ENCODE assay signal across 7 mouse cellular contexts in the genomic region with DNA sequence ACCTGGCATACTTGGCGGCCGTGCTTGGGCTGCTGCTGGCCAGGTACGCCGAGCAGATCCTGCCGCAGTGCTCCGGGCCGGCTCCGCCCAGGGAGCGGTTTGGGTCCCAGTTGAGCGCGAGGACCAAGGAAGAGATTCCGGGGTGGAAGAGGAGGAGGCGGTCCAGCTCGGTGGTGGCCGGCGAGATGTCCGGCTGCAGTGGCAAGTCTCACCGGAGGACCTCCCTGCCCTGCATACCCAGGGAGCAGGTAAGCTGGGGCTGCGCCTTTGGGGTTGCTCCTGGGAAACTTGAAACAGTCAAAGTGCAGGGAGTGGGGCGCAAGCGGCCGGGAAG. TPM values are rescaled to one million over a fixed set of nuclear protein-coding genes. Genes with fewer than 3 reads are reported as not detected.
DNase-seq lines count a peak whose midpoint lies in the region; ATAC-seq and TF ChIP-seq lines count a peak whose summit lies in the region.

No protein-coding gene starts in this region.

- no peak for ATAC-seq in forebrain, postnatal 0 days
- ATAC-seq in intestine, embryonic 16.5 days: peak; percentile 46
- no peak; the same call in 1 of the 2 replicates for ATAC-seq in midbrain, embryonic 12.5 days (ENCODE audit: low FRiP score, low read depth)

- H3K27me3 ChIP-seq in spleen, adult 2 months (ENCODE audit: control insufficient read depth, insufficient read depth, low read length): no peaks in the 10 kb centered on the region; the same call in 1 of the 2 replicates
- peaks cover 14% of the 10 kb centered on the region for H3K27me3 ChIP-seq in forebrain, postnatal 0 days (ENCODE audit: insufficient read depth, low read length)
- no peaks in the 10 kb centered on the region for H3K27me3 ChIP-seq in intestine, embryonic 16.5 days (replicated peaks; ENCODE audit: control insufficient read depth, insufficient read depth, low read length)
- peaks cover 51% of the 10 kb centered on the region for H3K27me3 ChIP-seq in midbrain, embryonic 12.5 days

- no peak for DNase-seq in spleen, adult 2 months (ENCODE audit: low read depth in 1 of 2, low spot score in 2 of 2)
- no peak for DNase-seq in spleen, postnatal 14 days (ENCODE audit: low spot score in 2 of 2)
- no peak for DNase-seq in forebrain, postnatal 0 days
- no peak for DNase-seq in frontal cortex, adult 2 months (ENCODE audit: extremely low spot score in 1 of 2, low spot score in 1 of 2)
- DNase-seq in adrenal gland, adult 8-10 months: no peak

- no peaks in the 10 kb centered on the region for H3K4me1 ChIP-seq in spleen, adult 2 months (ENCODE audit: control insufficient read depth, insufficient read depth, insufficient read length)
- no peaks in the 10 kb centered on the region for H3K4me1 ChIP-seq in forebrain, postnatal 0 days (ENCODE audit: insufficient read depth)
- peaks cover 15% of the 10 kb centered on the region for H3K4me1 ChIP-seq in intestine, embryonic 16.5 days (ENCODE audit: control insufficient read depth, insufficient read depth, low read length)
- peaks cover 7% of the 10 kb centered on the region for H3K4me1 ChIP-seq in midbrain, embryonic 12.5 days

- no peak for TF ChIP-seq POLR2A in spleen, adult 2 months (IDR thresholded peaks at IDR 0.05; ENCODE audit: low read depth, low read length)

- peak overlapping the region; percentile 87 for H3K4me2 ChIP-seq in forebrain, postnatal 0 days (ENCODE audit: low read depth)
- H3K4me2 ChIP-seq in intestine, embryonic 16.5 days (ENCODE audit: low read depth, low read length): peak overlapping the region; percentile 71
- peak overlapping the region; percentile 98 for H3K4me2 ChIP-seq in midbrain, embryonic 12.5 days (replicated peaks)

- H3K9ac ChIP-seq in forebrain, postnatal 0 days: peak overlapping the region; percentile 48; the same call in 1 of the 2 replicates
- H3K9ac ChIP-seq in intestine, embryonic 16.5 days (ENCODE audit: low read depth, low read length): peak overlapping the region; percentile 94
- peak overlapping the region; percentile 62 for H3K9ac ChIP-seq in midbrain, embryonic 12.5 days (replicated peaks)

- peak overlapping the region; percentile 33 for H3K27ac ChIP-seq in spleen, adult 2 months (ENCODE audit: insufficient read depth, low read length)
- H3K27ac ChIP-seq in forebrain, postnatal 0 days (ENCODE audit: low read depth, low read length): no peak overlapping the region
- peak overlapping the region; percentile 97 for H3K27ac ChIP-seq in intestine, embryonic 16.5 days (ENCODE audit: low read length)
- peak overlapping the region; percentile 25; the same call in 1 of the 2 replicates for H3K27ac ChIP-seq in midbrain, embryonic 12.5 days (replicated peaks)

- H3K36me3 ChIP-seq in spleen, adult 2 months (ENCODE audit: control insufficient read depth, insufficient read depth, low read length): no peaks in the 10 kb centered on the region
- no peaks in the 10 kb centered on the region for H3K36me3 ChIP-seq in forebrain, postnatal 0 days (ENCODE audit: insufficient read depth)
- H3K36me3 ChIP-seq in intestine, embryonic 16.5 days (ENCODE audit: control insufficient read depth, insufficient read depth, low read length): peaks cover 5% of the 10 kb centered on the region; the same call in 1 of the 2 replicates
- H3K36me3 ChIP-seq in midbrain, embryonic 12.5 days: no peaks in the 10 kb centered on the region

- H3K4me3 ChIP-seq in spleen, adult 2 months (ENCODE audit: extremely low read depth, insufficient read depth, insufficient read length): peak overlapping the region; percentile 25
- H3K4me3 ChIP-seq in forebrain, postnatal 0 days (ENCODE audit: low read depth, low read length): peak overlapping the region; percentile 49
- H3K4me3 ChIP-seq in intestine, embryonic 16.5 days (ENCODE audit: low read length): peak overlapping the region; percentile 89
- peak overlapping the region; percentile 63 for H3K4me3 ChIP-seq in midbrain, embryonic 12.5 days

- no peaks in the 10 kb centered on the region for H3K9me3 ChIP-seq in forebrain, postnatal 0 days (ENCODE audit: low read length)
- H3K9me3 ChIP-seq in intestine, embryonic 16.5 days (ENCODE audit: control insufficient read depth, low read length): no peaks in the 10 kb centered on the region
- no peaks in the 10 kb centered on the region for H3K9me3 ChIP-seq in midbrain, embryonic 12.5 days

- 18% methylated on average over 22 of the region's 22 CpGs for WGBS in spleen, adult 2 months
- WGBS in forebrain, postnatal 0 days: 4% methylated on average over 22 of the region's 22 CpGs
- 2% methylated on average over 22 of the region's 22 CpGs for WGBS in intestine, embryonic 16.5 days
- 2% methylated on average over 20 of the region's 22 CpGs for WGBS in midbrain, embryonic 12.5 days

- TF ChIP-seq CTCF in spleen, adult 2 months (IDR thresholded peaks at IDR 0.05; ENCODE audit: extremely low read depth, insufficient read depth, insufficient read length, insufficient replicate concordance): no peak
- no peak for TF ChIP-seq CTCF in forebrain, postnatal 0 days (IDR thresholded peaks at IDR 0.05; ENCODE audit: low read depth)

RNA-seq across cellular contexts. Expression of a gene that starts 1.2 kb away (rescaled TPM):
- 4.8 and 5.1 TPM in 2 replicates for polyA plus RNA-seq in spleen, adult 2 months (2012; rRNA removed)
- 4.7 and 4.9 TPM in 2 replicates for total RNA-seq in forebrain, postnatal 0 days (2014; rRNA removed)
- polyA plus RNA-seq in forebrain, postnatal 0 days (2015; fragmentation: Nextera tagmentation; extraction: Ambion mirVana): 0.44 and 1.2 TPM in 2 replicates
- 14.7 and 17.9 TPM in 2 replicates for polyA plus RNA-seq in intestine, embryonic 16.5 days (2015; fragmentation: Nextera tagmentation; extraction: Ambion mirVana)
- polyA plus RNA-seq in midbrain, embryonic 12.5 days (2016; fragmentation: Nextera tagmentation; extraction: Ambion mirVana): 2.6 and 2.7 TPM in 2 replicates
- polyA plus RNA-seq in frontal cortex, adult 2 months (2012; rRNA removed): 1.5 and 1.7 TPM in 2 replicates
- total RNA-seq in adrenal gland, adult 8-10 months (2022): 10 to 100 TPM; 10.4 to 20.4 (median 13.6) TPM

Comparison
In these comparisons a context has a peak if more than half of its experiments do, and no peak if none do; other contexts are left out.
1. H3K4me3 ChIP-seq: peak in every context shown above with its lines; median percentile 89 in intestine, embryonic 16.5 days; 63 in midbrain, embryonic 12.5 days; 49 in forebrain, postnatal 0 days; 25 in spleen, adult 2 months.